Mouse (Mus musculus): Measurements from ENCODE around the gene Klf16. TPM values are rescaled to one million over a fixed set of nuclear protein-coding genes. Genes with fewer than 3 reads are reported as not detected.

Gene Klf16
- polyA plus RNA-seq, 1 experiment from 2014 or later: 8.5 TPM

DNA sequence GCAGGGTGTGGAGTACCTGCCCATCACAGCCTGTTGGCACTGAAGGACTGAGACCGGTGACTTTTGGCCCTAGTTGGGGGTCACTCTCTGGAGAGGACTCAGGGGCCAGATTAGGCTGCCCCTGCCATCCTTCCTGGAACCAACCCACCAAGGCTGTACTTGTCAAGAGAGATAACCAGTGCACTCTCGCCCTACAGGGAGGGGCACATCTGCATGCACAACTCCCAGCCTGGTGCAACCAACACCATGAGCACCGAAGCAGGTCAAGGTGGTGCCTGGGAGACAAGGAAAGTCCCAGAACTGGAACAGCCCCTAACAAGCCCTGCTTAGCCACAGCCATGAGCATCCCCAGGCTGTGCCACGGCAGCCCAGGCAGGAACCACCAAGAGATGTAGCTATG is 30.2 kb downstream of the Klf16 start:
- Histone ChIP-seq H3K36me3 (replicated peaks) (peaks cover 91% of the 10 kb centered on the region), H3K4me1 (peaks cover 9% of the 10 kb centered on the region; the same call in 1 of the 2 replicates), H3K9me3 (no peaks in the 10 kb centered on the region), H3K27me3 (replicated peaks; ENCODE audit: low read depth, poor library complexity, severe bottlenecking) (no peaks in the 10 kb centered on the region), H3K27ac (replicated peaks) (no peak overlapping the region), H3K4me3 (no peak overlapping the region)
- DNase-seq (ENCODE audit: low spot score): no peak
- WGBS: 96% methylated on average over 4 of the region's 4 CpGs

DNA sequence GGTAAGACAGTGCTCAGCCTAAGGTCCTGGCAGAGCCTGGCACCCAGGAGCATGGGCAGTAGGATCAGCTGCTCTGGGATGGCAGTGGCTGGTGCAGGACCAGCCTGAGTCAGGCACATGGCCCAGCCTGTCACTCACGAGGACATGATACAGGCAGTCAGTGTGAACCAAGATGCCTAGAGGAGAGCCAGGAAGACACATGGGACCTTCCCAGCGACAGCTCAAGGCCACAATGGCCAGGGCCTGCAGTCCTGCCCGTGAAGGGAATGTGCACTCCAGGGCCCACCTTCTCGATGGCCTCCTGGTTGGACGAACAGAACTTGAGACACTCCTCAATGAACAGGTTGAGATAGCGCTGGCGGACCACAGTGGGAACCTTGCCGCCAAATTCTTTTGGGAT is 31.5 kb downstream of the Klf16 start:
- no peak overlapping the region for H3K4me3 ChIP-seq
- WGBS: 91% methylated on average over 8 of the region's 8 CpGs
- no peak for DNase-seq (ENCODE audit: low spot score)
- no peaks in the 10 kb centered on the region for H3K9me3 ChIP-seq
- H3K4me1 ChIP-seq: peaks cover 9% of the 10 kb centered on the region; the same call in 1 of the 2 replicates
- no peaks in the 10 kb centered on the region for H3K27me3 ChIP-seq (replicated peaks; ENCODE audit: low read depth, poor library complexity, severe bottlenecking)
- peaks cover 100% of the 10 kb centered on the region for H3K36me3 ChIP-seq (replicated peaks)
- no peak overlapping the region for H3K27ac ChIP-seq (replicated peaks)

DNA sequence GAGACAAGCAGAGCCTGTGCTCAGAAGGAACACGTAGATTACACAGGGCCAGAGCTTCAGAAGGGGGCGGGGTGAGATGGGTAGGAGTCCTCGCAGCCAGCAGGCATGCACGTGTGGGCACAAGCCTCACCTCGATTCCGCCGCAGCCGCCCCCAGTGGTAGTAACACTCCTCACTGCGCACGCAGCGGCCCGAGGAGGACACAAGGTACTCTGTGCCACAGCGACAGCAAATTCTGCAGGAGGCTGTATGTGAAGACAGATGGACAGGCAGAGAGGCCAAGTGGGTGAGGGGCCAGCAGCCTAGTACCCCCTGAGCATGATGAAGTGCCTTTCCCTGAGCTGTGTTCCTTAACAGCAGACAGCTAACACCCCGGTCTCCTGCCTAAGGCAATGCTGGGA is 33.2 kb downstream of the Klf16 start:
- WGBS: 96% methylated on average over 14 of the region's 14 CpGs
- Histone ChIP-seq H3K9me3 (no peaks in the 10 kb centered on the region), H3K4me1 (peaks cover 11% of the 10 kb centered on the region), H3K27ac (replicated peaks) (no peak overlapping the region), H3K4me3 (no peak overlapping the region), H3K27me3 (replicated peaks; ENCODE audit: low read depth, poor library complexity, severe bottlenecking) (peaks cover 3% of the 10 kb centered on the region; the same call in 1 of the 2 replicates), H3K36me3 (replicated peaks) (peaks cover 83% of the 10 kb centered on the region)
- DNase-seq (ENCODE audit: low spot score): no peak

DNA sequence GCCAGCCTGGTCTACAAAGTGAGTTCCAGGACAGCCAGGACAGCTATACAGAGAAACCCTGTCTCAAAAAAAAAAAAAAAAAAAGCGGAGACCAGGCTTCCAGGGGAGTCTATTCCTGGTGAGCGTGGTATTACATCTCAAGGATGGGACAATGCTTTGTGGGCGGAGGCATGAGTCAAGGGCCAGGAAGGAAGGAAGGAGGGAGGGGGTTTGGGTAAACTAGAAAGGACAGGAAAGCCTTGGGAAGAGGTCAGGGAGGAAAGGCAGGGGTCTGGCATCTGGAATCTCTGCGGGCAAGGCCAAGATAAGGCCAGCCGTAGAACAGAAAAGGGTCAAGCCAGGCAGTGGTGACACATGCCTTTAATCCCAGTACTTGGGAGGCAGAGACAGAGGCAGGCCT is 37.6 kb downstream of the Klf16 start:
- Histone ChIP-seq H3K4me1 (peaks cover 27% of the 10 kb centered on the region), H3K4me3 (no peak overlapping the region), H3K27me3 (replicated peaks; ENCODE audit: low read depth, poor library complexity, severe bottlenecking) (peaks cover 46% of the 10 kb centered on the region), H3K9me3 (no peaks in the 10 kb centered on the region), H3K27ac (replicated peaks) (no peak overlapping the region), H3K36me3 (replicated peaks) (peaks cover 39% of the 10 kb centered on the region)
- no peak for DNase-seq (ENCODE audit: low spot score)
- 38% methylated on average over 5 of the region's 5 CpGs for WGBS

DNA sequence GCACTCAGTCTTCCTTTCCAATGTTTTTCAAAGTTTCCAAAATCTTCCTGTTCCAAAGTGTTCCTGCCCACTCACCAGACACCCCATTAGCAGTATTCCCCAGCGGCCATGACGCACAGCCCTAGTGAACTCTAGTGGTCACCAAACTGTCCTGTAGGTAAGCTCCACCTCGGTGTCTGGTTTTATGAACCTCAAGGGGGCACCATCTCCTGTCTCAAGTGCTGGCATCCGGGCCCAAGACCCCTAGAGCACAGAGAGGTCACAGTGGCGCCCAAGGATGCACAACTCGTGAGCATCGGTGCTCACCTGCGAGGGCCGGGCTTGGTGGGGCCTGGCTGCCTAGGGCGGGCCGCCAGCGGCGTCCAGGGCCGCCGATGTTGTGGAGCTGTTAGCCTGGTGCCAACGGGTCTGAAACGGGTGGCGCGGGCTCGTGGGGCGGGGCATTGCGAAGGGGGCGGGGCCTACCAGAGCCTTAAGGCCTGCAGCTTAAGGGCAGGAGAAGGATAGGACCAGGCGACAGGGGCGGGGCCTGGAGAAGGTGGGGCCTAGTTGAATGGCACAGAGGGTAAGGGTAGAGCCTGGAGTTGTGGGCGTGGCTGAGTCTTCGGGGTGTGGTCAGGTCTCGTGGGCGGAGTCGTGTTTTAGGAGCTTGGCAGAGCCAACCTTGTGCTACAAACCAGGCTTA is 38.3 kb downstream of the Klf16 start, which contains the start of gene Atp8b3:
TSS of gene Atp8b3 (minus strand) at position 415 of the 685 bp plus-strand sequence.
- Histone ChIP-seq H3K27me3 (replicated peaks; ENCODE audit: low read depth, poor library complexity, severe bottlenecking) (peaks cover 52% of the 10 kb centered on the region), H3K9me3 (no peaks in the 10 kb centered on the region), H3K4me1 (peaks cover 34% of the 10 kb centered on the region), H3K36me3 (replicated peaks) (peaks cover 33% of the 10 kb centered on the region), H3K4me3 (peak within 1 kb of the TSS; percentile 50), H3K27ac (replicated peaks) (no peak within 1 kb of the TSS)
- peak; percentile 83 for DNase-seq (ENCODE audit: low spot score)
- 3% methylated on average over 30 of the region's 30 CpGs for WGBS

DNA sequence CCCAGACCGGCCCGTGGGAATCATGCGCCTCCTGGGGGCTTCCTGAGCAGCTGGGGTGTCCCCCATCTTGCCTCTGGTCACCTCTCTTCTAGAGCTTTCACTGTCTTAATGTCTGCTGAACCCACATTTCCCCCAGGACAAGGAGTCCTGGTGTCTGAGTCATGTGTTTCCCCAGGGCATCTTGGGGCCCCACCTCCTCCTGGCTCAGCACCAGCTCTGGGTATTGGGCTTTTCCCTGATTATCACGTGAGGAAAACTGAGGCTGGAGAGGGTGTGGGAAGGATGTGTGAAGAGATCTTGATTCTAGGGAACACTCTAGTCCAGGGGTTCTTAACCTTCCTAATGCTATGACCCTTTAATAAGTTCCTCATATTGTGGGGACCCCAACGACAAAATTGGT is 38.9 kb downstream of the Klf16 start:
- Histone ChIP-seq H3K36me3 (replicated peaks) (peaks cover 26% of the 10 kb centered on the region), H3K4me3 (no peak overlapping the region), H3K4me1 (peaks cover 37% of the 10 kb centered on the region), H3K27ac (replicated peaks) (no peak overlapping the region), H3K9me3 (no peaks in the 10 kb centered on the region), H3K27me3 (replicated peaks; ENCODE audit: low read depth, poor library complexity, severe bottlenecking) (peaks cover 52% of the 10 kb centered on the region)
- no peak for DNase-seq (ENCODE audit: low spot score)
- WGBS: 60% methylated on average over 5 of the region's 5 CpGs

GRCm38 (mm10) chr10:80535711-80536110 is 41.4 kb downstream of the Klf16 start:
- peaks cover 52% of the 10 kb centered on the region for H3K27me3 ChIP-seq (replicated peaks; ENCODE audit: low read depth, poor library complexity, severe bottlenecking)
- peak overlapping the region; percentile 30; the same call in 1 of the 2 replicates for H3K4me3 ChIP-seq
- DNase-seq (ENCODE audit: low spot score): no peak
- H3K36me3 ChIP-seq (replicated peaks): peaks cover 2% of the 10 kb centered on the region; the same call in 1 of the 2 replicates
- peaks cover 37% of the 10 kb centered on the region for H3K4me1 ChIP-seq
- no peak overlapping the region for H3K27ac ChIP-seq (replicated peaks)
- 11% methylated on average over 13 of the region's 13 CpGs for WGBS
- H3K9me3 ChIP-seq: no peaks in the 10 kb centered on the region

DNA sequence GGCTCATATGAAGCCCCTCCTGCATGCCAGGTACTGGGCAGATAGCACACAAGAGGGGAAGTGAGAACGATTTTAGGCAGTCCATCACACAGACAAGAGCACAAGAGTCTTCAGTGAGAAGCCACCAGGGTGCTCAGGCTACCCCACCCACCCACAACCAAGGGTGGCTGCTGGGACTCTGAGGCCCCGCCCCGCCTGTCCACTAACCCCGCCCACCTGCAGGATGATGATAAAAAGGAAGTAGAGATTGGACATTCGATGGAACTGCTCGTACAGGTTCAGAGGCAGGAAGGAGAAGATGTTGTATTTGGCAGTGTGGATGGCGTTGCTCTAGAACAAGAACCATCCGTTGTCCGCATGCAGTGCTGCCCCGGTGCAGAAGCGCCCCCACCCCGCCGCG is 42.0 kb downstream of the Klf16 start:
- 13% methylated on average over 14 of the region's 14 CpGs for WGBS
- Histone ChIP-seq H3K27me3 (replicated peaks; ENCODE audit: low read depth, poor library complexity, severe bottlenecking) (peaks cover 52% of the 10 kb centered on the region), H3K4me1 (peaks cover 37% of the 10 kb centered on the region), H3K9me3 (no peaks in the 10 kb centered on the region), H3K36me3 (replicated peaks) (no peaks in the 10 kb centered on the region), H3K27ac (replicated peaks) (no peak overlapping the region), H3K4me3 (peak overlapping the region; percentile 30)
- DNase-seq (ENCODE audit: low spot score): no peak

DNA sequence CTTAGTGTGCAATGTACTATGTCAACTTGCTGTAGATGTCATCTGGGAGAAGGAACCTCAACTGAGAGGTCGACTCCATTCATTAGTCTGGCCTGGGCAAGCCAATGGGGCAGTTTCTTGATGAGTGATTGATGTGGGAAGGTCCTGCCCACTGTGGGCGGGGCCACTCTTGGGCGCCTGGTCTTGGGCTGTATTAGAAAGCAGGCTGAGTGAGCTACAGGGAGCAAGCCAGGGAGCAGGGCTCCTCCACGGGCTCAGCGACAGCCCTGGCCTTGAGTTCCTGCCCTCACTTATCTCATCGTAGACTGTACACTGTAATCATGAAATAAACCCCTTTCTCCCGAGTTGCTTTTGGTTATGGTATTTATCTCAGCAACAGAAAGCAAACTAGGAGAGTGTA is 43.4 kb downstream of the Klf16 start:
- Histone ChIP-seq H3K4me3 (no peak overlapping the region; the same call in 1 of the 2 replicates), H3K9me3 (no peaks in the 10 kb centered on the region), H3K27ac (replicated peaks) (no peak overlapping the region), H3K27me3 (replicated peaks; ENCODE audit: low read depth, poor library complexity, severe bottlenecking) (peaks cover 47% of the 10 kb centered on the region), H3K36me3 (replicated peaks) (no peaks in the 10 kb centered on the region), H3K4me1 (peaks cover 29% of the 10 kb centered on the region)
- WGBS: 16% methylated on average over 7 of the region's 7 CpGs
- peak; percentile 50 for DNase-seq (ENCODE audit: low spot score)

GRCm38 (mm10) chr10:80532783-80533182 is 44.3 kb downstream of the Klf16 start:
- Histone ChIP-seq H3K36me3 (replicated peaks) (no peaks in the 10 kb centered on the region), H3K4me1 (peaks cover 28% of the 10 kb centered on the region), H3K9me3 (no peaks in the 10 kb centered on the region), H3K27ac (replicated peaks) (no peak overlapping the region), H3K27me3 (replicated peaks; ENCODE audit: low read depth, poor library complexity, severe bottlenecking) (peaks cover 39% of the 10 kb centered on the region), H3K4me3 (no peak overlapping the region)
- no peak for DNase-seq (ENCODE audit: low spot score)
- 88% methylated on average over 11 of the region's 11 CpGs for WGBS

GRCm38 (mm10) chr10:80526172-80526571 is 50.9 kb downstream of the Klf16 start:
- H3K27ac ChIP-seq (replicated peaks): no peak overlapping the region
- H3K36me3 ChIP-seq (replicated peaks): no peaks in the 10 kb centered on the region
- peak overlapping the region; percentile 43 for H3K4me3 ChIP-seq
- peaks cover 5% of the 10 kb centered on the region; the same call in 1 of the 2 replicates for H3K9me3 ChIP-seq
- peaks cover 14% of the 10 kb centered on the region for H3K4me1 ChIP-seq
- 25% methylated on average over 9 of the region's 9 CpGs for WGBS
- H3K27me3 ChIP-seq (replicated peaks; ENCODE audit: low read depth, poor library complexity, severe bottlenecking): 0 out of 2 replicates have a peak, but pooled peaks cover 6% of the 10 kb centered on the region
- peak; percentile 69 for DNase-seq (ENCODE audit: low spot score)

DNA sequence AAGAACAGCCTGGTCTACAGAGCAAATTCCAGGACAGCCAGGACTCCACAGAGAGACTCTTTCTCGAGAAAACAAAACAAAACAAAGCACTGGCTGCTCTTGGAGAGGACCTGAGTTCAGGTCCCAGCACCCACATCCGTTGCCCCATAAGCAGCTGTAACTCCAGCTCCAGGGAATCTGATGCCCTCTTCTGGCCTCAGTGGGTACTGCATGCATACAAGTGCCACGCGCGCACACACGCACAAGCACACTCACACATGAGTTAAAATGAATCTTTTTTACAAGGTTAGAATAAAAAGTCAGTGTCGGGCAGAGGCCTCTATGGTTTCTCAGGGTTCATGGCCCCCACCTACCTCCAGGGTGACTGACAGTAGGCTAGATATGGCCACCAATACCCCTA is 53.8 kb downstream of the Klf16 start:
- Histone ChIP-seq H3K4me3 (0 out of 2 replicates have a peak overlapping the region, but pooled peaks have one; percentile 5), H3K9me3 (peaks cover 9% of the 10 kb centered on the region; the same call in 1 of the 2 replicates), H3K27me3 (replicated peaks; ENCODE audit: low read depth, poor library complexity, severe bottlenecking) (0 out of 2 replicates have a peak, but pooled peaks cover 6% of the 10 kb centered on the region), H3K36me3 (replicated peaks) (no peaks in the 10 kb centered on the region), H3K4me1 (peaks cover 16% of the 10 kb centered on the region), H3K27ac (replicated peaks) (no peak overlapping the region)
- 93% methylated on average over 7 of the region's 7 CpGs for WGBS
- DNase-seq (ENCODE audit: low spot score): no peak

- 73% methylated on average over 2 of the region's 2 CpGs for WGBS
- DNase-seq (ENCODE audit: low spot score): no peak
- Histone ChIP-seq H3K27ac (replicated peaks) (no peak overlapping the region), H3K9me3 (peaks cover 9% of the 10 kb centered on the region; the same call in 1 of the 2 replicates), H3K4me1 (peaks cover 14% of the 10 kb centered on the region), H3K27me3 (replicated peaks; ENCODE audit: low read depth, poor library complexity, severe bottlenecking) (peaks cover 21% of the 10 kb centered on the region), H3K36me3 (replicated peaks) (no peaks in the 10 kb centered on the region), H3K4me3 (no peak overlapping the region)
Observed at GRCm38 (mm10) chr10:80519287-80519686, 57.8 kb downstream of the Klf16 start.

Data from embryonic facial prominence, embryonic 10.5 days (tissue).